Mouse (Mus musculus) layer of hippocampus, adult 8-10 months (tissue): Measurements from ENCODE around the gene Dnah7b. TPM values are rescaled to one million over a fixed set of nuclear protein-coding genes. Genes with fewer than 3 reads are reported as not detected.
"Not testable (repeated sequence)": the region's sequence is repeated elsewhere in the genome, so short reads cannot be mapped to it uniquely, and the experiment has no call there.

ENCODE experiments used
- DNase-seq, 2 experiments: peaks; one replicate each; pipeline ENCODE4 v3.0.0; 2022; ENCODE audit warnings: low spot score in 2 of 2
- total RNA-seq, 4 experiments: library from RNA; stranded (reverse); gene quantifications; 2 replicates each; pipeline ENCODE4 v1.2.4; 2022

Dnah7b gene
- total RNA-seq, 4 experiments from 2014 or later = 2.0 to 3.6 (median 2.5) TPM

GRCm38 (mm10) chr1:46294451-46294850 lies 228.3 kb downstream of the Dnah7b start:
- not testable (repeated sequence) for DNase-seq

GRCm38 (mm10) chr1:46325942-46326341 lies 259.8 kb downstream of the Dnah7b start:
- DNase-seq = not testable (repeated sequence)

- DNase-seq = not testable (repeated sequence)
These were observed 279.2 kb downstream of the Dnah7b start for GRCm38 (mm10) chr1:46345301-46345700.

- not testable (repeated sequence) for DNase-seq
These were observed 314.5 kb downstream of the Dnah7b start for GRCm38 (mm10) chr1:46380641-46381040.

GRCm38 (mm10) chr1:46394681-46395297 lies 328.7 kb downstream of the Dnah7b start:
- not testable (repeated sequence) for DNase-seq

- no peak for DNase-seq
These were observed 342.4 kb downstream of the Dnah7b start for GRCm38 (mm10) chr1:46408324-46409115.

- not testable (repeated sequence) for DNase-seq
These were observed 348.7 kb downstream of the Dnah7b start for GRCm38 (mm10) chr1:46414798-46415197.

GRCm38 (mm10) chr1:46416946-46417345 lies 350.8 kb downstream of the Dnah7b start:
- DNase-seq = not testable (repeated sequence)

- DNase-seq = not testable (repeated sequence)
These were observed 352.9 kb downstream of the Dnah7b start for GRCm38 (mm10) chr1:46418966-46419365.

Other genes with a start within 250 kb of the Dnah7b start
- not detected for gene Gm5269, start 176.0 kb upstream of the Dnah7b start, total RNA-seq
- 10 to 100 TPM in 2 of 4 experiments, 1 to 10 TPM in 2; 6.9 to 11.1 (median 8.9) TPM for gene Slc40a1, start 139.8 kb upstream of the Dnah7b start, total RNA-seq